Mouse (Mus musculus) kidney, postnatal 4 days (tissue): Measurements from ENCODE around the gene Csad.
"Not testable (repeated sequence)": the region's sequence is repeated elsewhere in the genome, so short reads cannot be mapped to it uniquely, and the experiment has no call there.

Experiments
- DNase-seq, 2 experiments: peaks; one replicate each; pipeline ENCODE4 v3.0.0; 2021; ENCODE audit warnings: mixed read lengths in 2 of 2

Csad gene

DNA sequence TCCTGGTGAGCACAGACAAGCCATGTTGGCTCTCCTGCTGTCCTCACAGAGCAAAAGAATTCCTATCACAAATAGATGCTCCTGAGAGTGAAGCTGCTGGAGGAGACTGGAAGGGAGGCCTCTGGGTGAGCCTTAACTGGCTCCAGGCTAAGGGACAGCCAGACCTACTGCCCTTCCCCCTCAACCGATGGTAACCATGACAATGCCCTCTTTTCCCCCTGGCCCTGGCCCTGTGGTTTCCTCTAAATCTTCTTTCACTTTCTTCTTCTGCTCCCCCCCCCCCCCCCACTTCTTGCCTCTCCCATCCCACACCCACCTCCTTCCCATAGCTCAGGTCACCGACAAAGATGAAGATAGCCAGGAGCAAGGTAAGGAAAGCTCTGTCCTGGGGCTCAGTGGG lies 29.4 kb upstream of the Csad start:
- no peak for DNase-seq

DNA sequence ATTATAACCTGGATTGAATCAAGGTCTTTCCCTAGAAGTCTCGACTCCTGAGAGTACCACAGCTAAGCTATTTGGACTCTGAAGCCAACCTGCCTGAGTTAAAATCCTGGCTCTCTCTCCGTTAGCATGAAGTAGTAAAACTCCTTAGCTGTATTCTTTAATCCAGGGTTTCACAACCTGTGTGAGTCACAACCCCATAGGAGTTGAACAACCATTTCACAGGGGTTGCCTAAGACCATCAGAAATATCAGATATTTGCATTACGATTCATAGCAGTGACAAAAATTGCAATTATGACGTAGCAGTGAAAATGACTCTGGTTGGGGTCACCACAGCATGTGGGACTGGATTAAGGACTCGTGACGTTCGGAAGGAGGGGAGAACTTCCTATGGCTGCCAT lies 28.2 kb upstream of the Csad start:
- DNase-seq, result no peak

DNA sequence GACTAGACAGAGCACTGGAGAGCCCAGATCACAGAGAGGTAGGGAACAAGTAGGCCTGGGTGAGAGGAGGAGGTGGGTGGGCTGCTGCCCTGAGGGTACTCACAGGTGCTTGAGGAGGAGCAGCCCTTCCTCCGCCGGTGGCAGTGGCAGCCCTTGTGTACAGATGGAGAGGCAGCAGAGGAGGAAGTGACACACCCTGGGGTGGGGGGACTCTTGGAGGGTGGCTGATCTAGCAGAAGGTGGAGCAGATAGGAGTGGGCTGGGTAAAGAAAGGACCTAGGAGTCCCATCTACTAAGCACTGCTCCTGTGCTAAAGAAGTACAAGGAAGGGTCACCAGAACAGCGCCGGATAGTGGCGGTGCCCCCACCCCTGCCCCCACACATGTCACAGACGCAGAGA lies 27.2 kb upstream of the Csad start, which contains the start of gene Itgb7:
TSS of gene Itgb7 (minus strand) at position 197 of the 400 bp plus-strand sequence.
- DNase-seq, result no peak

DNA sequence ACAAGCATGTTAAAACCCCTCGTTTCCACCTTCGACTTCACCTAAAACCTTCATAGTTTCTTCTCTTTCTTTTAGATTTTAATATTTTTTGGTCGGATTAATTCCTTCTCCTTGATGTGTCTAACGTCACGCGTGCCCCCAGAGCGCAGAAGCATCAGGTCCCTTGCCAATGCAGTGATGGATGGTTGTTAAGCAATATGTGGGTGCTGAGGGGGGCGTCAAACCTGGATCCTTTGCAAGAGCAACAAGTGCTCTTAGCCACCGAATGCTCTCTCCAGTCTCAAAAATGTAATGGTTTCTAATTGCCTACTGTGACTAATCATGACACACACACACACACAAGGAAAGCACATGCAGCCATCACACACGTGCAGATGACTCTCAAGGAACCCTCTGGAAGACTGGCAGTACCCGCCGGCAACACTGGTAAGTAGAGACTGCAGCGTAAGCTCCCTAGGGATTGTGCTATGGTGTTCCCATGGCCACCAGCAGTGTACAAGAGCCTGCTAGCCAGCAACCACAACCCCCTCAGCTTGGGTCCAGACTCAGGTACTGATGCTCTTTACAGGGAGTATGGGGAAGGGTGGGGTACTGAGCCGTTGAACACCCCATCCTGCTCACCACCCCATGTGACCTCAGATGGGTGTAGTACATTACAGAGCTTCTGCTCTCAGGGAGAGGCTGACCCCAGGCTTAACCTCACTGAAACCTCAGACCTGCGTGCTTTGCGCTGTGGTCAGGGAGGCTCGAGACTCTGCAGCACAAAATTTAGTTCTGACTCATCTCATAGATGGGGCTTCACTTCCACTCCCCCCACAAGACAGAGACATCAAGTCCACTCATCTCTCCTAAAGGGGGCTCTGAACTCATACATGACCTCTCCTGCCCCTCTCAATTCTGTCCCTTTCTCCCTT lies 26.1 kb upstream of the Csad start:
- no peak for DNase-seq

DNA sequence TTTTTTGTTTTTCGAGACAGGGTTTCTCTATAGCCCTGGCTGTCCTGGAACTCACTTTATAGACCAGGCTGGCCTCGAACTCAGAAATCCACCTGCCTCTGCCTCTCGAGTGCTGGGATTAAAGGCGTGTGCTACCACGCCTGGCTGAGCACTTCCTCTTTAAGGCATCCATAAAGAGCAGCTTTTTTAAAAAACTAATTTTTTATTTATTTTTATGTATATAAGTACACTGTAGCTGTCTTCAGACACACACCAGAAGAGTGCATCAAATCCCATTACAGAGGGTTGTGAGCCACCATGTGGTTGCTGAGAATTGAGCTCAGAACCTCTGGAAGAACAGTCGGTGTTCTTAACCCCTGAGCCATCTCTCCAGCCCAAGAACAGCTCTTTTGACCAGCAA lies 21.1 kb upstream of the Csad start:
- not testable (repeated sequence) for DNase-seq

DNA sequence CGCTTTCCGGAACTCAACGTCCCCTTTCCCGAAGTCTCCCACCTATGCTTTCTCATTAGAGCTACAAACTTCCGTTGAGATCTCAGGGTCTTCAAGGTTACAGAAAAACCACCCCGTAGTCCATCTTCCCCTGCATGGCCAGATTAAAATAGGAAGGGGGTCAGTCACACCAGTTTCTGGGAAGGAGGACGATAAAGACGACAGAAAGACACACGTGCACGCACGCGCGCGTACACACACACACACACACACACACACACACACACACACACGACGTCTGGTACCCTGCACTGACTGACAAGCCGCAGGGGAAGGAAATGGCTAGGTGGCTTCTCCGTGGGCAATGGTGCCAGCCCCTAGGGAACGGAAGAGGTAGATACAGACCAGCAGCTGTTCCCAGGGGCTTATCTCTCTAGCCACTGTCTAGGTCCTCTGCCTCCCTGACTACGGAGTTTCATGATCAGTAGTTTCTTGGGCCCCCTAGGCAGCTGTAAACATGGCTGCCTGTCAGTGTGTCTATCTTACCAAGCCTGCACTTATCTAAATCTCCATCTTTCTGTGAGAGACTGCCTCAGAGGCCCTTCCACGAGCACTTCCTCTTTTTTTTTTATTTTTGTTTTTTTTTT lies 20.6 kb upstream of the Csad start:
- DNase-seq, result peak in 1 of 2 experiments; percentile 33

DNA sequence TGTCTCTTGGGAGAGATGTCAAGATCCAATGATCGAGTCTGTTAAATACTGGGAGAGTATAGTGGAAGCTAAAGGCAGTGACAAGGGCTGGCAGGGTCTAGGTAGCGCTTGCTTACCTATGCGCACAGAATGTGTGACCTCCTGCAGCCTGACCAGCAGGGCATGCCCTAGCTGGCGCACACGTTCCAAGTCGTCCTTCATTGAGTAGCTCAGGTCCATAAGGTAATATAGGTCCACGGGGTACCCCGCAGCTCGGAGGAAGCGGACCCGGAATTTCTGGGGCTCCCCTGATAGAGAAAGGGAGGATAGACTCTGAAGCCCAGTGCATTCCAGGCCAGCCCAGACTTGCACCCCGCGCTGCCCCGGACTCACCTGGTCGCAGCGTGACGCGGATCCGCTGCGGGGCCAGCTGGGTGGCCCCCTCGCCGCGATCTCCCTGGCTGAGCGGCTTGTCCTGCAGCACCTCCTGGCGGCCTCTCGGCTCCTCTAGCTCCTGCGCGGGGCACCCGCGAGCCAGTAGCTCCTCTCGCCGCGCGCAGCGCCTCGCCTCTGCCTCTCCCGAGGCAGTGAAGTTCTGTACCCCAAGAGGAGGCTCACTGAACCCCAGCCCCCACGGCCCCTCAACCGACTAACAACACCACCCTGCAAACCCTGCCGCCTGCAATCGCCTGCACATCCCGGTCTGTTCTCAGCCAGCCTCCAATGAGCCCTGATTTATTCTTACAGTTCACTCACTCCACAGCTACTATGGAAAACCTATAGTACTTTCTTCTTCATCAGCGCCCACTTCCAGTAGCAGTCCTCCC lies 19.9 kb upstream of the Csad start:
- peak; percentile 91 to 92 for DNase-seq

DNA sequence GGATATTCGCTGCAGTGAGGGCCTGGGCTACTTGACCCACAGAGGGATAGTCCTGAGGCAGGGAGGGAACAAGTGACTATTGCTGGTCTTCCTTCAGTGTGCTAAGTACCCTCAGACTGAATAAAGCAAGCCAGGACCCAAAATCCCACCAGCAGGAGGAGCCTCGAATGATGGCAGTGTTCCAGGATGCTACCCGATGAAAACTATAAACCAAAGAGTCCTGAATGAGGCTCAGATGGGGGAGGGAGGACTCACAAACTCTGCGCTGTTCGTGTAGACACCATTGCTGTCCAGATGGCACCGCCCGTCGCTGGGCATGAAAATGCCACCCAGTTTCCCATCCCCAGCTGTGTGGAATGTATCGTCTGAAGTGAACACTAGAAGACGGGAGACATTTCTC lies 17.9 kb upstream of the Csad start:
- peak in 1 of 2 experiments; percentile 40 for DNase-seq

DNA sequence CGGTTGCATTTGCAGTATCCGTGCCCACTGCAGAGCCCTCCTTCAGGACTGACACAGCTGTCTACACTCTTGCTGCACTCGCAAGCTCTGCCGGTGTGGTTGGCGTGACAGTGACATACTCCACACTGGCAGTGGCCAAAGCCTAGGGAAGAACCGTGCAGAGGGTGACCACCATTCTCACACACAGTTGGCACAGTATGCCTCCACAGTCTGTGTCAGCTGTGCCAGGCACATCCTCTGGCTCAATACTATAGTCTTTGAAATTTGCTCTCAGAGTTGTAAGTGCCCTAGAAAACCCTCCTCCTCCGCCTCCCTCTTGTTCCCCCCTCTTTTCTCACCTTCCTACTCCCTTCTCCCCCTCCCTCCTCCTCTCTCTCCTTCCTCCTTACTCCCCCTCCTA lies 12.8 kb upstream of the Csad start:
- DNase-seq, result no peak

DNA sequence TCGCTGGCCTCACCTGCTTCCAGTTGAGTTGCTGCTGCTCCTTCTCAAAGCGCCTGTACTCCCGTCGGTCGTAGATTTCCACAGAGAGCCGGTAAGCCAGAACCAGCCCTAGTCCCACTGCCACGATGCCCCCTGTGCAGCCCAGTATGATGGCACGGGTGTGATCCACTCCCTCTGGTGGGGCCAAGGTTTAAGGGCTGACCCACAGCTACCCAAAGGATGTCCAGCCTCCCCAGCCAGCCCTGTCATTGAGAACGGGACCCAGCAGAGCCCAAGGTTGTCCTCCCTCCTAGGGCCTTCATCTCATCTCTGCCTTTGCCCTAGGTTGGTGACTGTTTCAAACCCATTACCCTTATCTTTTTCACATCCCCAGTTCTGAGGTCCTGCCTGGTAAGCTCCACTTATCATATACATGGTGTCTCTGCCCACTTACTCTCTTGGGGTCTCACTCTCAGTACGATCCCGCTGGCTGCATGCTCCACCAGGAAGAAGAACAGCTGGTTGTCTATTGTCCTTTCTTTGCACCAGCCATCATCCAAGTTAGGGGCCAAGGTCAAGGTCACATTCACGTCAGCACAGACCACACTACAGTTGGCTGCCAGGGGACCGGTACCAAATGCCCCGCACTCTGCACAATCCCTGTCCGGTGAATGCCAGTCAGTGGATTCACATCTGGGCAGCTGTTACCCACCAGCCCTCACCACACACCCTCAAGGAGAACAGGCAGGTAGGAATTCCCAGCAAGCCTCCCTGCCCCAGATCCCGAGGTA lies 12.1 kb upstream of the Csad start:
- no peak for DNase-seq

DNA sequence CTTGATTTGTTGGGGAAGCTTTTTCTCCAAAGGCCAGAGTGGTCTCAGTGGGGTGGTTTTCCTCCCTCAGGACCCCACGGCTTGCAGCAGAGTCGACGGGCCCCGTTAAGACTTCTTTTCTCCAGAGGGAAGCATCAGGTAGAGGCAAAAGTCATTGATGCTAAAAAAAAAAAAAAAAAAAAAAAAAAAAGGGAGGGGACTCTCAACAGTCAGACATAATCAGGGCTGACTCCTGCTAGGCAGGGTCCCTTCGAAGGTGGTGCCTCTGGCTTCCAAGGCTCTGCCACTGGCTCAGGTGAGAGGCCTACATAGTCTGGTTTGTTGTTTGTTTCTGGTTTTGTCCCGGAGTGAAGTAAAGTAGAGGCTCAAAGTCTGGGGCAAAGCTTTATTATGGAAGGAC lies 11.1 kb upstream of the Csad start:
- no peak for DNase-seq

DNA sequence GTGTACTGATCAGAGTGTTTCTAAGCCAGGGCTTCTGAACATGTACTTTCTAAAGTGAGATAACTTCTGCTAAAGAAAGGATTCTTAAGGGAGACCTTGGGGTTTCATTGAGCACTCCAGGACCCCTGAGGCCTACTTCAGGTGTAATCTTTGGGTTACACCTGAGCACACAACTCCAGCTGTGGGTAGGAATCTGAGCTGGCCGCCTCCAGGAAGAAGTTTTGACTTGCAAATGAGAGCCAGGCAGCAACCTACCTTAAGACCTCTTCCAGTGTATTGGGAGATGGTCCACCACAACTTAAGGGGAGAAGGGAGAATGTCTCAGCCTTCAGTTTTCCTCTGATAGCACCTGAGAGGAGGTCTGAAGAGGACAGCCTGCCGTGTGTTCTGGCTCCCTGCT lies 9.6 kb upstream of the Csad start:
- no peak for DNase-seq

DNA sequence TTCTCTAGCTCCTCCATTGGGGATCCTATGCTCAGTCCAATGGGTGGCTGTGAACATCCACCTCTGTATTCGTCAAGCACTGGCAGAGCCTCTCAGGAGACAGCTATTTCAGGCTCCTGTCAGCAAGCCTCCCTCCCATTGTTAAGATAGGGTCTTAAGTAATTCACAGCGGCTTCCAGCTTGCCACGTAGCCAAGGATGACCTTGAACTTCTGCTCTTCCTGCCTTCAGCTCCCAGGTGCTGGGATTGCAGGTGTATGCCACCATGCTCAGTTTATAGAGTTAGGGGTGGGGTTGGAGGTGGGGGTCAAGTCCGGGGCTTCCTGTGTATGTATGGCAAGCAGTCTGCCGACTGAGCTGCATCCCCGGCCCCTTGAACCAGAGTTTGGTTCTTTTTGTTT lies 7.4 kb upstream of the Csad start:
- no peak for DNase-seq

DNA sequence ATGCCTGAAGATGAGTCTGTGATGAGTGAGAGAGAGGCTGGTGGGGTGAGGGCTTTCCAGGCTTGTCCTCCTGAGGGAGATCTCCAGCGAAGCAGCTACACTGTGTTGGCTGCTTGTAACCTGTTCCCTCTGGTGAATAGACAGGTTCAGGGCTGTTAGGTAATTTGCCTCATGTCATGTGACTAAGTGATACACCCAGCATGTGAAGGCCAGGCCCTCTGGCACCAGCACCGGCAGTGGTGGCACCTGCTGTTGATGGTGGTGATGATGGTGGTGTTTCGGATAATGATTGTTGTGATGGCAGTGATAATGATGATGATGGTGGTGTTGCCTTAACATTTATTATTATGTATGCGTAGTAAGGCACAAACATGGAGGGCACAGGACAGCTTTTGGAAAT lies 6.3 kb upstream of the Csad start:
- no peak for DNase-seq

DNA sequence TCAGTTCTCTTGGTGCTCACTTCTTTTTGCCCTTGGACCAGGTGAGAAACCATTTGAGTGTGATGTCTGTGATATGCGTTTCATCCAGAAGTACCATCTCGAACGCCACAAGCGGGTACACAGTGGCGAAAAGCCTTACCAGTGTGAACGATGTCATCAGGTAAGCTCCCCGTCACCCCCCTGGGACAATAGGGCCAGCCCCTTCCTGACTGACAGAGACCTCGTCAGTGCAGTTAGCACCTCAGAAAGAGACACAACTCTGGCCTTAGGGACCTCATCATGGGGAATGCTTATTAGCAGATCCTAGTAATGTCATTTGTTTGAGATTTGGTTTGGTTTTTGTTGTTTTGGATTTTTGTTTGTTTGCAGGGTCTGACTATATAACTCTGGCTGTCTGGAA lies 4.6 kb upstream of the Csad start:
- DNase-seq, result no peak

DNA sequence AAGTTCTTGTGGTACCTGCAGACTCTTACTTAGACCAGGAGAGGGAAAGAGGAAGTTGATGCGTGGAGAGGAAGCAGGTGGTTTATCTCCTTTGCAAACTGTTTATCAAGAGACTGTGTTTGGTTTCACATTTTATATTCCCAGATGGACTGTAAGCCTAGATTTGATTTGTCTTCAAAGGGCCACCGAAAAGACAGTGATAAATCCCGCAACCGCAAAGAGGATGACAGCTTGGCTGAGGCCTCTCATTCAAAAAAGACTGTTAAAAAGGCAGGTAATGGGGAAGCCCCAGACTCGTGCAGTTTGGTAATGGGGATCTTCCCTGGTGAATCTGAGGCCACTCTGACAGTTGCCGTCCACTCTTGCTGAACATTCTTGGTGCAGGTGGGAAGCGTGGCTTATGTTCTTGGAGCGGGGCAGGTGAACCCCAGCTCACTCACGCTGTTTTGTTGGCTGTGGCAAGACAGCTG lies 3.6 kb upstream of the Csad start:
- no peak for DNase-seq

DNA sequence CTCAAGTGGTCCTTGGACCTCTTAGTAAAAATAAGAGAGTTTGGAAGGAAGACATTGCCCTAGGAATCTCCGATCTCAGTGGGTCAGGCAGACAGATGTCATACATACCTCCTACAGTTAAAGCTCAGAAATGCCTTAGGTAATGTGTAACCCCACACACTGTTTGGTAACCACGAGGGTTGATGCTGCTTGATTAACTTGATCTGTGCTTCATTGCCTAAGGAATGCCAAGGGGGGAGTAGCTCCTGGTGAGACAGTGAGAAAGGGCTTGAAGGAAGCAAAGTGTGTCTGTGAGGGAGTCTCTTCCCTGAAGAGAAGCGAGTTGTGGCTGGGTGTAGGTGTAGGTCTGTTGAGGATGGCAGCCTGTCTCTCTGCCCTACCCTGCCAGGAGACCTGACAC lies 2.8 kb upstream of the Csad start:
- DNase-seq, result peak in 1 of 2 experiments; percentile 46

DNA sequence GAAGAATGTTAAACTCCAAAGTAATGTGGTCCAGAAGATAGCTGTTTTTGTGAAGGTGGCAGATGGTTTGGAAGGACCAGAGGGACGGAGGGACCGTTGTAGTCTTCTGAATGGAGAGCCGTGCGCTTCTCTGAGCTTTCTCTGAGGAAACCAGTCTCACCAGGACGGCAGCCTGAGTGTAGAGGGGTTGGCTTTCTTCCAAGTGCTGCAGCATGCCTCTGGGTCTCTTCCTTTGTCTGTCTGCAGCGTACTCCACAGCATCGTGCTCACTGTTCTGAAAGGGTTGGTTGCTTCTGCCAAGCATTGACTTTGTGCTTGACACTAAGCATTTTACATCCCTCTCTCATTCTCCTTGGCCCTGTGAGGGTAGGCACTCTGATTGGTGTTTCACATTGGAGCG lies 1.3 kb upstream of the Csad start:
- DNase-seq, result peak in 1 of 2 experiments; percentile 54

DNA sequence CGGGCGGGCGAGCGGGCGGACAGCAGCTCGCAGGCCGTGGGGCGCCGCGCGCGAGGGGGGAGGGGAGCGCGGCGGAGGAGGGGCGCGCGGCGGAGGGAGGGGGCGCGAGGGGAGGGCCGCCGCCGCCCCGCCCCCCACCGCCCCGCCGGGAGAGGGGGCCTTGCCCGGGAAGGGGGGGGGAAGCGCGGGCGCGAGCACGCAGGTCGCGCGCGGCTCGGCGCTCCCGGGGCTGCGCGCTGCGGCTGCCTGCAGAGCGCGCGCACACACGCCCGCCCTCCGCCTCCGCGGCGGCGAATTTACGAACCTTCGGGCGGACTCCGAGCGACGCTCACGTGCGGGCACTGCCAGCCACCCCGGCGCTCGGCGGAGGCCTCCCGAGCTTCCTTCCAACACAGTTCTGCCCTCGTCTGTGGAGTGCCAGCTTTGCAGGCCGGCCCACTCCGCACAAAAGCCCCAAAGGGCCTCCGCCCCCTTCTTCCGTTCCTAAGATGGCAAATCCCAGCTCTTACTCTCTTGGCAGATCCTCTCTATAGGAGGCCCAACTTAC lies 616 bp downstream of the Csad start:
- DNase-seq, result peak; percentile 78 to 83

DNA sequence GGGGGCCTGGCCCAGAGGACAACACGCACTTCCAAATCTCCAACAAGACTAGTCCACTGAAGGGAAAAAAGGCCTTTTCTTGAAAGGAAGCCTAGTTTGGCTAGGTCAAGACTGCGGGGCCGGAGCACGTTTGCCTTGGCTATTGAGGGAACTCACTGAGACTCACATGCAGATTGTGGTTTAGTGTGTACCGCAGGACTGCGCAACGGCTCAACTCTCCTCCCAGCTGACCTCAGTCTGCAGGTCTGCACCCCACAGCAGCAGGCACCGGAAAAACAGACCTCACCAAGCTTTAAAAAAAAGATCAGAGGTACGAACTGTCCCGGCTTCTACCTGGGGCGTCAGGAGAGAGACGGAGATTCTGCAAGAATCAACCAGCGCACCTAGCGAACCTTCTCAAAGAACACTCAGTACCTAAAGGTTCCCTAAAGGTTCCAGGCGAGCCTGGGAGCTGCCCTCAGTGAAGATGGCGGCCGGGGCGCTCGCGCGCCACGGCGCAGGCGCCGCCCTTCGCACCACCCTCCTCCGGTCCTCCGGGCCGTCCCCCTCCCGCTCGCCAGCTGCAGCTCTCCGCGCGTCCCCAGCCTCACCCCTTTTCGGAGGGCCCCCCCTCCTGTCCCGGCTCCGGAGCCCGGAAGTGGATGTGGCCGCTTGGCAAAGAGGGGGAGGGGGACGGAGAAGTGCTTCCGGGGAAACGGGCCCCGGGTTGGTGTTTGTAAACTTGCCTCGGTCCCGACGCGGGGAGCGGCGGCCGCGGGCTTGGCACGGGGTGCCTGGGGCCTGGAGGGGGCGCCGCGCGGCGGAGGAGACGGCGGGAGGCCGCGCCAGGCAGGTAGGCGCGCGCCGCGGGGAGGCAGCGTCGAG lies 1.3 kb downstream of the Csad start, which contains the start of gene Zfp740:
TSS of gene Zfp740 (plus strand) at position 279 of the 864 bp plus-strand sequence.
- DNase-seq, result peak; percentile 97 to 99

DNA sequence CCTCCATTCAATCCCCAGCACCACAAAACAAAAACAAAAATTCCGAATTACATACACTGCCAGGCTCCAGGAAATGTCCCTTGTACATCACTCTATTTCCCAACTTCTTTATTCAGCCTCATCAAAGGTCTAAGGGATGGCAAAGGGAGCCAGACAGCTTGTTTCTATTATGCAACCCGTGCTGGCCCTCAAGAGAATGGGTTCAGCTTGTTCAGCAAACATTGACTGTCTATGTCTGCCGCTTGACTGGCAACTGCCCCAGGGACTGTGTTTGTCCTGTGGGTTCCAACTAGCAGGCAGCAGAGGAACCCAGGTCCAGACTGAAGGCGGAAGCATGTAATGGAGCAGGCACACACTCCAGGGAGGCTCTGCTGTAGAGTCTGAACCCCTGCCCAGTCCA lies 5.7 kb downstream of the Csad start:
- no peak for DNase-seq
